Mouse (Mus musculus): Measurements from ENCODE around the gene Cap2. TPM values are rescaled to one million over a fixed set of nuclear protein-coding genes. Genes with fewer than 3 reads are reported as not detected.

Gene Cap2
- polyA plus RNA-seq, 1 experiment = 6.2 TPM

DNA sequence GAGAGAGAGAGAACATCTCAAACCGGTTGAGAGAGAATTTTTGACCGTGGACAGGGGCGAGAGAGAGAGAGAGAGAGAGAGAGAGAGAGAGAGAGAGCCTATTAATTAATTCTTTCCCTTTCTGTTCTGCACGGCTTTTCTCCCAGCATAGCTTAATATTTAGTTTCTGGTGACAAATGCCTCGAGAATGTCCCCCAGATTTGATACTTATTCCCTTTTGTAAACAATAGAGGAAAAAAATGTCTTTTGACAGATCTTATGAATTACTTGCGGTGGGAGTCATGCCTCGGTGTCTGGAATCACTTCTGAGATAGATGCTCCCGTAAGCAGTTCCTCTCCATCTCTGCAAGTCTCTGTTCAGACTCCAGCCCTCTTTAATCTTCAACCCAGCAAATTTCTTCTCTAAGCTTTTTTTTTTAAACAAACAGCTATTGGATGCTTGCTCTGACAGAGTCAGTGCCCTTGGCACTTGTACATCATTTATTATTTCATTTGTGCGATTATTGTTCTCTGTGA lies 71.1 kb downstream of the Cap2 start:
- no peak overlapping the region for H3K4me3 ChIP-seq (ENCODE audit: low read depth, low read length)
- WGBS = 61% methylated on average over 9 of the region's 9 CpGs
- H3K27ac ChIP-seq (ENCODE audit: insufficient read depth, low read depth, low read length) = 0 out of 2 replicates have a peak overlapping the region, but pooled peaks have one; percentile 1
- TF ChIP-seq POLR2A (IDR thresholded peaks at IDR 0.05; ENCODE audit: low read depth, low read length) = no peak
- TF ChIP-seq CTCF (IDR thresholded peaks at IDR 0.05; ENCODE audit: extremely low read depth, insufficient read length, insufficient replicate concordance, low read depth, low read length) = no peak
- H3K36me3 ChIP-seq (ENCODE audit: control insufficient read depth, insufficient read depth, low read length) = no peaks in the 10 kb centered on the region
- no peaks in the 10 kb centered on the region; the same call in 1 of the 2 replicates for H3K4me1 ChIP-seq (ENCODE audit: control insufficient read depth, insufficient read depth, insufficient read length, low read length)
- no peaks in the 10 kb centered on the region for H3K27me3 ChIP-seq (ENCODE audit: control insufficient read depth, insufficient read depth, low read length)

DNA sequence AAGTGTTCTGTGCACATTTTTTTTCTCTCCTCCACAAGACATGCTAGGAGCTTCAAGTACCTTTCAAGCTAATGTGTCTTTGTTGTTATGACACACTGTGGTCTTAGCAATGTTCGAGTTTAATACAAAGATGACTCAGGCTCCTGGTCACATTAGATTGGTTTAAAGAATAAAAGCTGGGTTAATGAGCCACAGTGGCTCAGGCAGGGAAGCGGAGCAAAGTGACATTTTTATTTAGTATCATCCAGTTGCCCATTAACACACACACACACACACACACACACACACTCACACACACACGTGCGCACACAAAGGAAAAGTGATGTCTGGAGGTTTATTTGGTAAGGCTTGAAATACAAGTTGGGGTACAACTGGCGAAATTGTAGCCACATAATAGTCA lies 72.6 kb downstream of the Cap2 start:
- 87% methylated on average over 5 of the region's 5 CpGs for WGBS
- no peaks in the 10 kb centered on the region; the same call in 1 of the 2 replicates for H3K4me1 ChIP-seq (ENCODE audit: control insufficient read depth, insufficient read depth, insufficient read length, low read length)
- no peaks in the 10 kb centered on the region for H3K27me3 ChIP-seq (ENCODE audit: control insufficient read depth, insufficient read depth, low read length)
- no peaks in the 10 kb centered on the region for H3K36me3 ChIP-seq (ENCODE audit: control insufficient read depth, insufficient read depth, low read length)
- H3K4me3 ChIP-seq (ENCODE audit: low read depth, low read length) = no peak overlapping the region
- TF ChIP-seq POLR2A (IDR thresholded peaks at IDR 0.05; ENCODE audit: low read depth, low read length) = no peak
- no peak for TF ChIP-seq CTCF (IDR thresholded peaks at IDR 0.05; ENCODE audit: extremely low read depth, insufficient read length, insufficient replicate concordance, low read depth, low read length)
- no peak overlapping the region for H3K27ac ChIP-seq (ENCODE audit: insufficient read depth, low read depth, low read length)

DNA sequence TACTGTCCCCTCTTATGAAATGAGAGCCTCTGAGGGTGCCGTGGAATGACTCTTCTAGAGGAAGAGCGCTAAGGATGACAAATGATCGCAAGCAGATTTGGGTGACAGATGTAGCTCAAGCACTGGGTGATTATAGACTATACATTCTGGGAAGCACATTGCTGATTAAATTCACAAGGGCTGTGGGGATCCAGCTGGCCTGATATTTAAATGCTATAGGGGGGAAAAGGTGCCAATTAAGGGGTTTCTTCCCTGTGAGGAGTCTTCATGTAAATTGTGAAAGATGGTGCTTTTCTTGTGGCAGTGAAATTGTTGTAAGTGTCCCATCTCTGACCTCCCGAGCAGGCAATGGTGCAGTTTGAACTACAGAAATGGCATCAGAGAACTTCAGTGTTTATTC lies 73.1 kb downstream of the Cap2 start:
- no peaks in the 10 kb centered on the region for H3K36me3 ChIP-seq (ENCODE audit: control insufficient read depth, insufficient read depth, low read length)
- 93% methylated on average over 4 of the region's 4 CpGs for WGBS
- no peaks in the 10 kb centered on the region for H3K27me3 ChIP-seq (ENCODE audit: control insufficient read depth, insufficient read depth, low read length)

DNA sequence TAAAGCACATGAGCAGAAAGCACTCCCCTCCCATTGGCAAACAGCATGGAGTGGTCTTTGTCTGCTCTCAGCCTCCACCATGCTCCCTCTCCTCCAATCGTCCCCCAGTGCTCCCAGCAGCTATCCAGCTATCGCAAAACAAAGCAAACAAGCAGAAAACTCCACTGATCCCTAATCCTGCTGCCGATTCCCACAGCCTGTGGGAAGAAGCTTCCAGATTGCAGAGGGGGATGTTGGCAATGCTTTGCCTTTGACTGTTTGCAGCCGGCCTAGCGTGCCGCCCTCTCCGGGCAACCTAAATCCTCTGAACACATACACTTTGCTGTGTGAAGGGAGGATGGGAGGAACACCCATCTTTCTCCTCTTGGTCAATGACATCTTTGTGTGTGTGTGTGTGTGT lies 83.2 kb downstream of the Cap2 start:
- H3K4me1 ChIP-seq (ENCODE audit: control insufficient read depth, insufficient read depth, insufficient read length, low read length) = peaks cover 5% of the 10 kb centered on the region; the same call in 1 of the 2 replicates
- H3K27ac ChIP-seq (ENCODE audit: insufficient read depth, low read depth, low read length) = no peak overlapping the region
- TF ChIP-seq CTCF (IDR thresholded peaks at IDR 0.05; ENCODE audit: extremely low read depth, insufficient read length, insufficient replicate concordance, low read depth, low read length) (no peak), POLR2A (IDR thresholded peaks at IDR 0.05; ENCODE audit: low read depth, low read length) (no peak)
- H3K36me3 ChIP-seq (ENCODE audit: control insufficient read depth, insufficient read depth, low read length) = no peaks in the 10 kb centered on the region
- WGBS = 86% methylated on average over 7 of the region's 7 CpGs
- no peak overlapping the region for H3K4me3 ChIP-seq (ENCODE audit: low read depth, low read length)
- H3K27me3 ChIP-seq (ENCODE audit: control insufficient read depth, insufficient read depth, low read length) = no peaks in the 10 kb centered on the region

More for the DNA sequence above, 73.1 kb downstream of the Cap2 start:
- Histone ChIP-seq H3K4me3 (ENCODE audit: low read depth, low read length) (no peak overlapping the region), H3K4me1 (ENCODE audit: control insufficient read depth, insufficient read depth, insufficient read length, low read length) (no peaks in the 10 kb centered on the region; the same call in 1 of the 2 replicates), H3K27ac (ENCODE audit: insufficient read depth, low read depth, low read length) (no peak overlapping the region)
- TF ChIP-seq CTCF (IDR thresholded peaks at IDR 0.05; ENCODE audit: extremely low read depth, insufficient read length, insufficient replicate concordance, low read depth, low read length) (no peak), POLR2A (IDR thresholded peaks at IDR 0.05; ENCODE audit: low read depth, low read length) (no peak)

DNA sequence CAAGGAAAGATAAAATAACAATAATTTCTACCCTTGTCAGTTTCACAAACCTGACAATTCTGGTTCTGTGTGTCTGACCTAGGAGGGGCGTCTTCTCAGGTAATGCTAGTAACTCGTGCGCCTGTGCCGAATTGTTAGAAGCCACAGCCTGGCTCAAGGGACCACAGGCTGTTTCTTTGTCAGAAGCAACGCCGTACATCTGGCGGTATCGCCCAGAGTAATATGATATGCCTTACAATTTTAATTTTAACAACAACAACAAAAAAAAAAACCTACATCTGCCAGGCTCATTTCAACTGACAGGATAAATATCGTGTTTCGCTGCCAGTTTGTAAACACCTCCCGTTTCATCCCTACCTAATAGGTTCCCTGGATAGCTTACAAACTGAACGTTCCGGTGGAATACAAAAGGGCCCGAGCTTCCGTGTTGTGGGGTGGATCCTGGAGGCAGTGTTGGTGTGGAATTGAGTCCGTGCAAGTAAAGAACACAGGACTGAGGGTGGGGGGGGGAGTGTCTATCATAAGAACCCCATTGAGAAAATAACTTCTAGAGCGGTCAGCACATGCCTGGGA lies 86.2 kb downstream of the Cap2 start:
- Histone ChIP-seq H3K27ac (ENCODE audit: insufficient read depth, low read depth, low read length) (no peak overlapping the region), H3K4me1 (ENCODE audit: control insufficient read depth, insufficient read depth, insufficient read length, low read length) (peaks cover 5% of the 10 kb centered on the region; the same call in 1 of the 2 replicates), H3K4me3 (ENCODE audit: low read depth, low read length) (no peak overlapping the region), H3K36me3 (ENCODE audit: control insufficient read depth, insufficient read depth, low read length) (no peaks in the 10 kb centered on the region), H3K27me3 (ENCODE audit: control insufficient read depth, insufficient read depth, low read length) (no peaks in the 10 kb centered on the region)
- 89% methylated on average over 17 of the region's 17 CpGs for WGBS
- TF ChIP-seq CTCF (IDR thresholded peaks at IDR 0.05; ENCODE audit: extremely low read depth, insufficient read length, insufficient replicate concordance, low read depth, low read length) (no peak), POLR2A (IDR thresholded peaks at IDR 0.05; ENCODE audit: low read depth, low read length) (no peak)

DNA sequence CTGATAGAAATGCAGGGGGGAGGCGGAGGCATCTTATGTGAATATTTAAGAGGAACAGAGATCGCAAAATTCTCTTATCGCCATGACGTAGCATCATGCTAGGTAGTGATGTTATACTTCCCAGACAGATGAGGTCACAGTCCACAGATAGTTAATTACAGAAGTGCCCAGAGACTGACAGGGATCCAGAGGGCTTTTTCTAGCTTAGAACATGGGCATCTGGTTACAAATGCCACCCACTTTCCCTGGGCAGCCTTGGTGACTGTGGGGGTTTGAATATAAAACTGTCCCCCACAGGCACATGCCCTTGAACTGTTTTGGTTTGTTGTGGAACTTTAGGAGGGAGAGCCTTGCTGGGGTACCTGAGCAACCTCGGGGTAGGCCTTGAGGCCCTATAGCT lies 87.0 kb downstream of the Cap2 start:
- peaks cover 5% of the 10 kb centered on the region; the same call in 1 of the 2 replicates for H3K4me1 ChIP-seq (ENCODE audit: control insufficient read depth, insufficient read depth, insufficient read length, low read length)
- no peak overlapping the region for H3K27ac ChIP-seq (ENCODE audit: insufficient read depth, low read depth, low read length)
- H3K4me3 ChIP-seq (ENCODE audit: low read depth, low read length) = no peak overlapping the region
- WGBS = 88% methylated on average over 5 of the region's 5 CpGs
- no peaks in the 10 kb centered on the region for H3K36me3 ChIP-seq (ENCODE audit: control insufficient read depth, insufficient read depth, low read length)
- H3K27me3 ChIP-seq (ENCODE audit: control insufficient read depth, insufficient read depth, low read length) = no peaks in the 10 kb centered on the region
- TF ChIP-seq POLR2A (IDR thresholded peaks at IDR 0.05; ENCODE audit: low read depth, low read length) = no peak
- TF ChIP-seq CTCF (IDR thresholded peaks at IDR 0.05; ENCODE audit: extremely low read depth, insufficient read length, insufficient replicate concordance, low read depth, low read length) = no peak

DNA sequence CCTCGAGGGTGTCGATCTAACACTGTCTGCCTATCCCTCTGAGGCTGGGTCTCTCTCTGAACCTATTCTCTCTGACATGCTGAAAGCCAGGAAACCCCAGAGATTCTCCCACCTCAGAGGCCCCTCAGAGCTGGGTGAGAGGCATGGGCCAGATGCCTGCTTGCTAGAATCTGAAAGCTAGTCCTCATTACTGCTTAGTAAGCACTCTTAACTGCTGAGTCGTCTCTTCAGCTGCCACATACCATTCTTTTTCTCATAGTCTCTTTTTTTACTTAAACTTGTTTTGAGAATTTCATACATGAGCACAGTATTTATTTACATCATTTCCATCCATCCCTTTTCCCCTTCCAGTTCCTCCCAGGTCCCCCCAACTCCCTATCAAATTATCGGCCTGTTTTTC lies 89.2 kb downstream of the Cap2 start:
- Histone ChIP-seq H3K4me3 (ENCODE audit: low read depth, low read length) (no peak overlapping the region), H3K27ac (ENCODE audit: insufficient read depth, low read depth, low read length) (no peak overlapping the region), H3K4me1 (ENCODE audit: control insufficient read depth, insufficient read depth, insufficient read length, low read length) (peaks cover 5% of the 10 kb centered on the region; the same call in 1 of the 2 replicates), H3K27me3 (ENCODE audit: control insufficient read depth, insufficient read depth, low read length) (no peaks in the 10 kb centered on the region), H3K36me3 (ENCODE audit: control insufficient read depth, insufficient read depth, low read length) (no peaks in the 10 kb centered on the region)
- 91% methylated on average over 4 of the region's 4 CpGs for WGBS
- TF ChIP-seq CTCF (IDR thresholded peaks at IDR 0.05; ENCODE audit: extremely low read depth, insufficient read length, insufficient replicate concordance, low read depth, low read length) = no peak
- TF ChIP-seq POLR2A (IDR thresholded peaks at IDR 0.05; ENCODE audit: low read depth, low read length) = no peak

All from small intestine, adult 2 months (tissue).